Mouse (Mus musculus) cerebellum, postnatal 14 days (tissue): ENCODE data around the gene Ercc5.
A peak's percentile ranks its signal among the peaks of the same experiment; 100 is the strongest.

ENCODE experiments used
- DNase-seq, 2 experiments: peaks; one replicate each; pipeline ENCODE4 v3.0.0; 2021; ENCODE audit warnings: mixed read lengths in 2 of 2

Ercc5 gene

GRCm38 (mm10) chr1:44178086-44178485 is 30.5 kb downstream of the Ercc5 start:
- DNase-seq = no peak

GRCm38 (mm10) chr1:44186396-44186795 is 38.9 kb downstream of the Ercc5 start:
- DNase-seq = no peak

GRCm38 (mm10) chr1:44198273-44199171 is 51.0 kb downstream of the Ercc5 start:
- DNase-seq = peak; percentile 47 to 60

GRCm38 (mm10) chr1:44202876-44203275 is 55.3 kb downstream of the Ercc5 start:
- no peak for DNase-seq

GRCm38 (mm10) chr1:44214443-44214842 is 66.9 kb downstream of the Ercc5 start:
- DNase-seq = no peak

GRCm38 (mm10) chr1:44216352-44217116 is 69.0 kb downstream of the Ercc5 start:
- DNase-seq = peak in 1 of 2 experiments; percentile 46

- peak; percentile 75 to 84 for DNase-seq
Measured at GRCm38 (mm10) chr1:44217118-44217517, 69.6 kb downstream of the Ercc5 start.

- DNase-seq = no peak
Measured at GRCm38 (mm10) chr1:44218876-44219275, 71.3 kb downstream of the Ercc5 start, which contains the start of gene Mettl21e. Gene Mettl21e (minus strand): TSS chr1:44218961.

GRCm38 (mm10) chr1:44229044-44229443 is 81.5 kb downstream of the Ercc5 start:
- peak; percentile 66 to 70 for DNase-seq
